Mouse (Mus musculus) ES-E14 (cell line): ENCODE data around the gene Mvb12a. TPM values are rescaled to one million over a fixed set of nuclear protein-coding genes. Genes with fewer than 3 reads are reported as not detected.
A peak's percentile ranks its signal among the peaks of the same experiment; 100 is the strongest.

Experiments
- DNase-seq: peaks from one replicate; pipeline ENCODE4 v3.0.0-alpha.2; 2013; ENCODE audit warnings: low read depth, low spot score
- H3K27ac ChIP-seq: 2 replicates; pipeline ENCODE4 v1.5.1; 2012; ENCODE audit warnings: low read depth, mild to moderate bottlenecking, low read length, moderate library complexity, mixed read lengths; ENCODE audit not compliant: poor library complexity, insufficient read depth, severe bottlenecking
- H3K36me3 ChIP-seq: 2 replicates; pipeline ENCODE4 v1.6.1; 2012; ENCODE audit warnings: mild to moderate bottlenecking, low read length, moderate library complexity, mixed read lengths; ENCODE audit not compliant: control insufficient read depth, poor library complexity, insufficient read depth, severe bottlenecking
- H3K4me1 ChIP-seq, 2 experiments: fragments of 150-350 bp in 1 of 2; sonication (generic) in 1 of 2; 2 replicates each; pipeline ENCODE4 v1.6.1; 2012; ENCODE audit warnings: low read length in 2 of 2, mild to moderate bottlenecking in 1 of 2, mixed read lengths in 1 of 2; ENCODE audit not compliant: control insufficient read depth in 2 of 2, insufficient read depth in 2 of 2, poor library complexity in 1 of 2
- H3K4me3 ChIP-seq, 2 experiments: fragments of 150-350 bp in 1 of 2; sonication (generic) in 1 of 2; 2 replicates each; pipeline ENCODE4 v1.5.1; 2012; ENCODE audit warnings: low read length in 2 of 2, low read depth in 1 of 2, mild to moderate bottlenecking in 1 of 2, mixed read lengths in 1 of 2; ENCODE audit not compliant: insufficient read depth in 1 of 2, poor library complexity in 1 of 2, severe bottlenecking in 1 of 2
- H3K9ac ChIP-seq: 2 replicates; pipeline ENCODE4 v1.6.1; 2012; ENCODE audit warnings: low read depth, mild to moderate bottlenecking, low read length, mixed read lengths; ENCODE audit not compliant: poor library complexity, insufficient read depth, severe bottlenecking
- H3K9me3 ChIP-seq: fragments of 150-350 bp; sonication (generic); 2 replicates; pipeline ENCODE4 v1.6.1; 2012; ENCODE audit warnings: low read depth, mild to moderate bottlenecking, low read length; ENCODE audit not compliant: control insufficient read depth, insufficient read depth
- CHD2 ChIP-seq: IDR thresholded peaks from 2 replicates; pipeline ENCODE4 v1.6.1; 2014; ENCODE audit warnings: mild to moderate bottlenecking, low read depth, low read length, inconsistent platforms
- HCFC1 ChIP-seq: IDR thresholded peaks from 2 replicates; pipeline ENCODE4 v1.6.1; 2012; ENCODE audit warnings: low read length, inconsistent platforms, borderline replicate concordance; ENCODE audit not compliant: insufficient read depth
- MAFK ChIP-seq: IDR thresholded peaks from 2 replicates; pipeline ENCODE4 v1.6.1; 2014; ENCODE audit warnings: mild to moderate bottlenecking, low read depth, low read length, inconsistent platforms; ENCODE audit not compliant: insufficient read depth
- ZC3H11A ChIP-seq: IDR thresholded peaks from 2 replicates; pipeline ENCODE4 v1.6.1; 2012; ENCODE audit warnings: low read depth, mild to moderate bottlenecking, inconsistent platforms, low read length, borderline replicate concordance
- ZNF384 ChIP-seq: IDR thresholded peaks from 2 replicates; pipeline ENCODE4 v1.6.1; 2012; ENCODE audit warnings: low read depth, low read length, inconsistent platforms
- in situ Hi-C, 2 experiments: fragments of 600-800 bp; cut with MboI; formaldehyde crosslinking; loops; one replicate each; pipeline ENCODE4 v1.15.1; 2025; ENCODE audit warnings: low sequenced_read_pairs in 2 of 2, inconsistent platforms in 1 of 2; ENCODE audit not compliant: unreplicated experiment in 2 of 2
- total RNA-seq: library from RNA; depleted of rRNA; stranded (reverse); fragments of 300-350 nt; gene quantifications from 2 replicates; pipeline ENCODE4 v1.2.3, GENCODE M21; 2012

Mvb12a gene
- total RNA-seq, 1 experiment: 50.4 TPM

DNA sequence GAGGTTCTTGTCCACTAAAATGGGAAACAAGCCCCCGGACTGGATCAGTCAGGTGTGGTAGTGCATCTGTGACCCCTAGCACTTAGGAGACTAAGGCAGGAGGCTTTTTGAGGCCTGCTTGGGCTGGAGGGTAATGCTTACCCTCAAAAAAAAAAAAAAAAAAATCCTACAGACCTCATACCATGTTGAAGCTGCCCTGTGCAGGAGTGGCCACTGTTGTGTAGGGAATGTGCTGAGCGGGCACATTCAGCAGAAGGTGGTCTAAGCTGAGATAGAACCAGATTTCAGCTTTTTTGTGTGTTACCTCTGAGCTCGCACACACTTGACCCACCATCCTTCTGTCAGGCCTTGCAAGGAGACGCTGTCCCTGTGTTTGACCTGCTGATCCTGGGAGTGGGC, 51.6 kb downstream of the Mvb12a start:
- DNase-seq: no peak
- Histone ChIP-seq H3K4me1 (peaks cover 0 to 10% of the 10 kb centered on the region in 2 experiments; a peak in 1 of 4 replicates), H3K9ac (no peak overlapping the region), H3K9me3 (no peaks in the 10 kb centered on the region), H3K36me3 (peaks cover 4% of the 10 kb centered on the region; the same call in 1 of the 2 replicates), H3K4me3 (no peak overlapping the region), H3K27ac (no peak overlapping the region)
- no peak for TF ChIP-seq ZC3H11A
- TF ChIP-seq HCFC1: no peak
- TF ChIP-seq ZNF384: 0 out of 2 replicates have a peak, but pooled peaks have one; percentile 39
- TF ChIP-seq MAFK: peak; percentile 77
- no peak for TF ChIP-seq CHD2
- in situ Hi-C loops: no loop called here

GRCm38 (mm10) chr8:71595862-71596261, 53.1 kb downstream of the Mvb12a start:
- no peaks in the 10 kb centered on the region for H3K9me3 ChIP-seq
- in situ Hi-C loops: no loop called here
- no peak for DNase-seq
- TF ChIP-seq ZC3H11A (0 out of 2 replicates have a peak, but pooled peaks have one; percentile 23), HCFC1 (0 out of 2 replicates have a peak, but pooled peaks have one; percentile 37), CHD2 (no peak)
- H3K27ac ChIP-seq: no peak overlapping the region
- no peak overlapping the region for H3K4me3 ChIP-seq
- peaks cover 0 to 9% of the 10 kb centered on the region in 2 experiments; a peak in 1 of 4 replicates for H3K4me1 ChIP-seq
- H3K36me3 ChIP-seq: peaks cover 9% of the 10 kb centered on the region; the same call in 1 of the 2 replicates
- H3K9ac ChIP-seq: peak overlapping the region; percentile 28; the same call in 1 of the 2 replicates

- H3K27ac ChIP-seq: no peak overlapping the region
- H3K4me3 ChIP-seq: no peak overlapping the region
- no peak for DNase-seq
- peaks cover 0 to 6% of the 10 kb centered on the region in 2 experiments; a peak in 1 of 4 replicates for H3K4me1 ChIP-seq
- H3K9ac ChIP-seq: peak overlapping the region; percentile 28; the same call in 1 of the 2 replicates
- in situ Hi-C loops: no loop called here
- no peaks in the 10 kb centered on the region for H3K9me3 ChIP-seq
- peaks cover 9% of the 10 kb centered on the region; the same call in 1 of the 2 replicates for H3K36me3 ChIP-seq
- TF ChIP-seq MAFK (no peak), ZC3H11A (no peak), CHD2 (no peak), HCFC1 (no peak), ZNF384 (no peak)
These were observed 53.7 kb downstream of the Mvb12a start for GRCm38 (mm10) chr8:71596384-71596783.

GRCm38 (mm10) chr8:71596798-71597197, 54.1 kb downstream of the Mvb12a start:
- Histone ChIP-seq H3K4me3 (no peak overlapping the region), H3K9ac (no peak overlapping the region), H3K36me3 (peaks cover 9% of the 10 kb centered on the region; the same call in 1 of the 2 replicates), H3K9me3 (no peaks in the 10 kb centered on the region), H3K27ac (no peak overlapping the region), H3K4me1 (peaks cover 0 to 6% of the 10 kb centered on the region in 2 experiments; a peak in 1 of 4 replicates)
- TF ChIP-seq ZNF384 (no peak), HCFC1 (no peak), MAFK (no peak), CHD2 (no peak), ZC3H11A (no peak)
- in situ Hi-C loops: no loop called here
- DNase-seq: no peak
